ENCODE assay signal across 9 mouse cellular contexts in the genomic region with DNA sequence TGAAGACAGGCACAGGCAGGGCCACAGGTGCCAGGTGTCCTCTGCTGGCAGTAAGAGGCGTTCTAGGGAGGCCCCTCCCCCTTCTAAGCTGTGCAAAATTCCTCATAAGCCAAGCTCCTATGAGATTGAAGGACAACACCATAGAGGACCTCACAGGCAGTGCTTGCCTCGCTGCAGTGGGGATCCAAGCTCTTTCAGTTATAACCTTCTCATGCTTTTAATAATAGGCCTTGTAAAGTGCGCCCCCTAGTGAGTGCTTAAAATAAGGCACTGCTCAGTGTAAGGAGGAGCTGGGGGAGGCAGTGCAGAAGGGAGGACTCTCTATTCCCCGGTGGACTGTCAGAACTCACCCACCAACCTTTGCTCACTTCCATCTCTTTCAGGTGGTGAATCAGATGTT. TPM values are rescaled to one million over a fixed set of nuclear protein-coding genes. Genes with fewer than 3 reads are reported as not detected.
DNase-seq lines count a peak whose midpoint lies in the region; ATAC-seq and TF ChIP-seq lines count a peak whose summit lies in the region.
"Had no signal": no experiment of that assay in that cellular context is flagged by ENCODE, and none has a peak within 500 bp of the region (broad histone marks: within the 10 kb centered on the region; RNA-seq: fewer than 3 reads in every experiment).

No protein-coding gene starts in this region.

- TF ChIP-seq POLR2A in brain, embryonic 14.5 days (IDR thresholded peaks at IDR 0.05; ENCODE audit: borderline replicate concordance, extremely low read depth, insufficient read depth, insufficient read length, poor library complexity, severe bottlenecking) = no peak

- ATAC-seq in liver, embryonic 16.5 days (ENCODE audit: low read depth) = peak; percentile 40; the same call in 1 of the 2 replicates
- peak; percentile 64 for ATAC-seq in neural tube, embryonic 13.5 days (ENCODE audit: low read depth)
- peak; percentile 70 for ATAC-seq in stomach, postnatal 0 days (ENCODE audit: low FRiP score, low TSS enrichment)

- TF ChIP-seq EP300 in stomach, postnatal 0 days (optimal IDR thresholded peaks at IDR 0.05) = no peak

- no peak overlapping the region for H3K4me3 ChIP-seq in E14TG2a.4 (replicated peaks; ENCODE audit: low read length)
- H3K4me3 ChIP-seq in liver, embryonic 16.5 days (ENCODE audit: low read depth, low read length) = no peak overlapping the region
- no peak overlapping the region for H3K4me3 ChIP-seq in neural tube, embryonic 13.5 days
- no peak overlapping the region for H3K4me3 ChIP-seq in stomach, postnatal 0 days (ENCODE audit: low read depth, low read length)
- H3K4me3 ChIP-seq: heart, embryonic 13.5 days had no signal

- peak; percentile 89 for DNase-seq in brain, embryonic 14.5 days (ENCODE audit: low read depth)
- peak; percentile 33 for DNase-seq in fibroblast of lung, adult 2 months (ENCODE audit: low read depth)
- DNase-seq in heart, postnatal 4 days = peak; percentile 88
- DNase-seq in layer of hippocampus, adult 11-12 months (ENCODE audit: low spot score) = peak; percentile 92
- DNase-seq in stomach, postnatal 0 days (ENCODE audit: low spot score) = peak; percentile 82

- peak; percentile 95 for TF ChIP-seq CTCF in E14TG2a.4 (conservative IDR thresholded peaks at IDR 0.05; ENCODE audit: low read length)
- peak; percentile 75 for TF ChIP-seq CTCF in brain, embryonic 14.5 days (IDR thresholded peaks at IDR 0.05; ENCODE audit: borderline replicate concordance, extremely low read depth, insufficient read depth, insufficient read length)
- peak; percentile 95 for TF ChIP-seq CTCF in stomach, postnatal 0 days (IDR thresholded peaks at IDR 0.05; ENCODE audit: low read depth)

- no peaks in the 10 kb centered on the region for H3K27me3 ChIP-seq in E14TG2a.4 (ENCODE audit: insufficient read depth, low read length)
- no peaks in the 10 kb centered on the region for H3K27me3 ChIP-seq in liver, embryonic 16.5 days (ENCODE audit: control insufficient read depth, insufficient read depth, low read depth, low read length)
- no peaks in the 10 kb centered on the region for H3K27me3 ChIP-seq in neural tube, embryonic 13.5 days
- no peaks in the 10 kb centered on the region for H3K27me3 ChIP-seq in stomach, postnatal 0 days (ENCODE audit: control insufficient read depth, insufficient read depth, low read length)

- 14% methylated on average over 4 of the region's 4 CpGs for WGBS in liver, embryonic 16.5 days (ENCODE audit: insufficient replicate concordance)
- 22% methylated on average over 4 of the region's 4 CpGs for WGBS in neural tube, embryonic 13.5 days
- whole genome bisulfite sequencing in stomach, postnatal 0 days = 12% methylated on average over 4 of the region's 4 CpGs

- H3K4me1 ChIP-seq in E14TG2a.4 (replicated peaks; ENCODE audit: low read depth, low read length) = peaks cover 38% of the 10 kb centered on the region
- peaks cover 5% of the 10 kb centered on the region for H3K4me1 ChIP-seq in liver, embryonic 16.5 days (ENCODE audit: control insufficient read depth, low read depth, low read length)
- peaks cover 21% of the 10 kb centered on the region for H3K4me1 ChIP-seq in neural tube, embryonic 13.5 days (replicated peaks)
- no peaks in the 10 kb centered on the region; the same call in 1 of the 2 replicates for H3K4me1 ChIP-seq in stomach, postnatal 0 days (replicated peaks; ENCODE audit: control insufficient read depth, insufficient read depth)

- H3K36me3 ChIP-seq in E14TG2a.4 (ENCODE audit: insufficient read depth, low read length) = no peaks in the 10 kb centered on the region
- no peaks in the 10 kb centered on the region for H3K36me3 ChIP-seq in liver, embryonic 16.5 days (ENCODE audit: control insufficient read depth, insufficient read depth)
- no peaks in the 10 kb centered on the region for H3K36me3 ChIP-seq in neural tube, embryonic 13.5 days
- H3K36me3 ChIP-seq in stomach, postnatal 0 days (ENCODE audit: control insufficient read depth, insufficient read depth, low read length) = no peaks in the 10 kb centered on the region
- H3K36me3 ChIP-seq: heart, embryonic 13.5 days had no signal

- no peak overlapping the region for H3K4me2 ChIP-seq in liver, embryonic 16.5 days (ENCODE audit: low read depth, low read length)
- H3K4me2 ChIP-seq in neural tube, embryonic 13.5 days = no peak overlapping the region
- H3K4me2 ChIP-seq in stomach, postnatal 0 days (replicated peaks; ENCODE audit: low read depth) = no peak overlapping the region
- H3K4me2 ChIP-seq: heart, embryonic 13.5 days had no signal

- no peak overlapping the region for H3K27ac ChIP-seq in liver, embryonic 16.5 days (ENCODE audit: low read length)
- H3K27ac ChIP-seq in neural tube, embryonic 13.5 days (replicated peaks) = no peak overlapping the region
- H3K27ac ChIP-seq in stomach, postnatal 0 days (replicated peaks) = no peak overlapping the region
- H3K27ac ChIP-seq: heart, embryonic 13.5 days had no signal

- no peaks in the 10 kb centered on the region for H3K9me3 ChIP-seq in E14TG2a.4 (ENCODE audit: low read length)
- H3K9me3 ChIP-seq in liver, embryonic 16.5 days (replicated peaks; ENCODE audit: control insufficient read depth, low read length) = no peaks in the 10 kb centered on the region
- no peaks in the 10 kb centered on the region for H3K9me3 ChIP-seq in neural tube, embryonic 13.5 days
- no peaks in the 10 kb centered on the region for H3K9me3 ChIP-seq in stomach, postnatal 0 days (ENCODE audit: control insufficient read depth, low read length)
- H3K9me3 ChIP-seq: heart, embryonic 13.5 days had no signal

- H3K9ac ChIP-seq in liver, embryonic 16.5 days (ENCODE audit: low read depth, low read length) = no peak overlapping the region
- H3K9ac ChIP-seq in neural tube, embryonic 13.5 days = no peak overlapping the region
- no peak overlapping the region for H3K9ac ChIP-seq in stomach, postnatal 0 days (ENCODE audit: low read length)
- H3K9ac ChIP-seq: heart, embryonic 13.5 days had no signal

RNA-seq across cellular contexts. Expression of a gene that starts 6.1 kb away (rescaled TPM):
- 2.5 and 2.7 TPM in 2 replicates for polyA plus RNA-seq in brain, embryonic 14.5 days (2012; rRNA removed)
- 10 to 100 TPM; 10.6 to 12.0 TPM for total RNA-seq in heart, postnatal 4 days (2021)
- polyA plus RNA-seq in liver, embryonic 16.5 days (2015; fragmentation: Nextera tagmentation; extraction: Ambion mirVana) = 10.5 and 12.4 TPM in 2 replicates
- polyA plus RNA-seq in neural tube, embryonic 13.5 days (2015; fragmentation: Nextera tagmentation; extraction: Ambion mirVana) = 2.3 and 3.9 TPM in 2 replicates
- polyA plus RNA-seq in stomach, postnatal 0 days (2015; fragmentation: Nextera tagmentation; extraction: Ambion mirVana) = 9.9 TPM in 2 replicates

RNA-seq across cellular contexts. Expression of a gene that starts 8.2 kb away (rescaled TPM):
- polyA plus RNA-seq in brain, embryonic 14.5 days (2012; rRNA removed) = 1.1 and 1.3 TPM in 2 replicates
- under 1 TPM; 0.12 to 0.32 TPM for total RNA-seq in heart, postnatal 4 days (2021)
- 0.24 and 0.30 TPM in 2 replicates for polyA plus RNA-seq in liver, embryonic 16.5 days (2015; fragmentation: Nextera tagmentation; extraction: Ambion mirVana)
- polyA plus RNA-seq in neural tube, embryonic 13.5 days (2015; fragmentation: Nextera tagmentation; extraction: Ambion mirVana) = 0.14 and 0.32 TPM in 2 replicates
- polyA plus RNA-seq in stomach, postnatal 0 days (2015; fragmentation: Nextera tagmentation; extraction: Ambion mirVana) = 75.8 and 84.1 TPM in 2 replicates
- polyA plus RNA-seq: heart, embryonic 13.5 days had no signal

RNA-seq across cellular contexts. Expression of a gene that starts 12.2 kb away (rescaled TPM):
- polyA plus RNA-seq in brain, embryonic 14.5 days (2012; rRNA removed) = 0.16 and 0.46 TPM in 2 replicates
- not detected for total RNA-seq in heart, postnatal 4 days (2021)
- 0.09 TPM in 1 of 2 replicates, not detected in the other for polyA plus RNA-seq in liver, embryonic 16.5 days (2015; fragmentation: Nextera tagmentation; extraction: Ambion mirVana)
- polyA plus RNA-seq in neural tube, embryonic 13.5 days (2015; fragmentation: Nextera tagmentation; extraction: Ambion mirVana) = not detected in 2 replicates
- 0.05 TPM in 1 of 2 replicates, not detected in the other for polyA plus RNA-seq in stomach, postnatal 0 days (2015; fragmentation: Nextera tagmentation; extraction: Ambion mirVana)
- polyA plus RNA-seq: heart, embryonic 13.5 days had no signal

RNA-seq across cellular contexts. Expression of a gene that starts 20.1 kb away (rescaled TPM):
- 16.4 and 17.5 TPM in 2 replicates for polyA plus RNA-seq in brain, embryonic 14.5 days (2012; rRNA removed)
- total RNA-seq in heart, postnatal 4 days (2021) = 10 to 100 TPM; 56.6 to 63.2 TPM
- polyA plus RNA-seq in liver, embryonic 16.5 days (2015; fragmentation: Nextera tagmentation; extraction: Ambion mirVana) = 12.2 and 12.6 TPM in 2 replicates
- 22.5 and 22.9 TPM in 2 replicates for polyA plus RNA-seq in neural tube, embryonic 13.5 days (2015; fragmentation: Nextera tagmentation; extraction: Ambion mirVana)
- 39.3 and 40.7 TPM in 2 replicates for polyA plus RNA-seq in stomach, postnatal 0 days (2015; fragmentation: Nextera tagmentation; extraction: Ambion mirVana)

RNA-seq across cellular contexts. Expression of a gene that starts 20.1 kb away (rescaled TPM):
- polyA plus RNA-seq in brain, embryonic 14.5 days (2012; rRNA removed) = 8.3 and 9.0 TPM in 2 replicates
- total RNA-seq in heart, postnatal 4 days (2021) = 1 to 10 TPM; 1.4 to 2.4 TPM
- 0.41 and 0.48 TPM in 2 replicates for polyA plus RNA-seq in liver, embryonic 16.5 days (2015; fragmentation: Nextera tagmentation; extraction: Ambion mirVana)
- polyA plus RNA-seq in neural tube, embryonic 13.5 days (2015; fragmentation: Nextera tagmentation; extraction: Ambion mirVana) = 4.7 and 6.0 TPM in 2 replicates
- 1.1 and 1.3 TPM in 2 replicates for polyA plus RNA-seq in stomach, postnatal 0 days (2015; fragmentation: Nextera tagmentation; extraction: Ambion mirVana)

Comparison
In these comparisons a context has a peak if more than half of its experiments do, and no peak if none do; other contexts are left out.
1. DNase-seq: peak in every context shown above with its lines; median percentile 92 in layer of hippocampus, adult 11-12 months; 89 in brain, embryonic 14.5 days; 88 in heart, postnatal 4 days; 82 in stomach, postnatal 0 days; 33 in fibroblast of lung, adult 2 months.
2. RNA of a gene that starts 8.2 kb away (polyA plus RNA-seq): 75.8 to 84.1 TPM in stomach, postnatal 0 days; 1.1 to 1.3 TPM in brain, embryonic 14.5 days, 0.24 to 0.30 TPM in liver, embryonic 16.5 days and 0.14 to 0.32 TPM in neural tube, embryonic 13.5 days; every median in the first group is over 10 times any median in the second.
3. Peak in every context shown above with its lines, with median percentiles within 50 percentile points of each other: CTCF ChIP-seq and ATAC-seq.